Mouse (Mus musculus): ENCODE measurements around the gene Atp10b.

DNA sequence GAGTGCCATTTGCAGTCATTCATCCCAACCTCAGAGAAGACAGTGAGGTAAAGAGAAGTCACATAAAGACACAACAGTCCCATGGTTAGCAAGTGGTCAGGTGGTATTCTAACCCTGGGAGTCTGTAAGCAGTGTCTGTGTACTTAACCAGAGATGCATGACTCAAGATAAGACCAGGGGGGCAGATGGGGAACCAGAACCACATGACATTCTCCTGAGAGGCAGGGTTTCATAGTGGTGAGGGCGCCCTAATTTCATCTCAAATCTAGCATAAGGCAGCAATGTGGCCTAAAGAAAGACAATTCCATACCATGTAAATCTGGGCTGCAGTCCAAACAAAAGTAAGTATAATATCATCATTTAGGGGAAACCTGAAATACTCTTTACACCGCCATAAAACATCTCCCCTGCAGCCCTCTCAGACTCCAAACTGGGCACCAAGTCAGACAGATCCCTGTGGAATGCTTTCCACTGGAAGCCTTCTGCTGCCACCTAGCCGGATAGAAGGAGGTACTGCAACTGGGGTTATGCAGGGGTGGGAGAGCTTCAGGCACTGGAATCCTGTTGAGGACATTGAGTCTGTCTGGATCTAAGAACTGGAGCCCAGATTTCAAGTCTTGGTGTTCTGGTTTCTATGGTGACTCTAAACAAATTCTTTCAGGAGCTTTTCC lies 114.0 kb downstream of the Atp10b start:
- no peak for TF ChIP-seq EP300 (IDR thresholded peaks at IDR 0.05; ENCODE audit: low read depth)
- peak; percentile 97 for TF ChIP-seq CTCF (IDR thresholded peaks at IDR 0.05; ENCODE audit: low read depth)
